Mouse (Mus musculus): Measurements from ENCODE around the gene Vapa. TPM values are rescaled to one million over a fixed set of nuclear protein-coding genes. Genes with fewer than 3 reads are reported as not detected.

Gene Vapa
- polyA plus RNA-seq, 1 experiment from 2014 or later = 106 TPM

DNA sequence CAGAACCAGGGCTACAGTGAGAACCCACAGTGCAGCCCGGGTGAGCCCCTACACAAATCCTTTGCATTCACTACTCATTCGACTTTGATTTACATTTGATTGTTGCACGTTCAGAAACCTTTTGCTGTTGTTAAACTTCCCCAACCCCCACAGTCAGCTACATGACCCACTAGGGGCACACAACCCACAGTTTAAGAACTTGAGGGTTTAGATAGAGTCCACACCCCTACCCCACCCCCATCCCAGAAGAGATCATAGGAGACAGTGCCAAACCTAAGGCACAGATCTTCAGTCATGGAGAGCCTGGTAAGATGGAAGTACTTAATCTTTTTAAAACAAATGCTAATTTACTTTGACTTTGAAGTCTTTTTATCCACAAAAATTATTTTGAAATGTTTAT is 2.3 kb upstream of the Vapa start:
- Histone ChIP-seq H3K27ac (no peak overlapping the region), H3K36me3 (no peaks in the 10 kb centered on the region), H3K4me1 (peaks cover 18% of the 10 kb centered on the region), H3K27me3 (replicated peaks) (no peaks in the 10 kb centered on the region), H3K4me2 (no peak overlapping the region), H3K9ac (no peak overlapping the region), H3K4me3 (no peak overlapping the region), H3K9me3 (replicated peaks) (no peaks in the 10 kb centered on the region)
- WGBS (ENCODE audit: insufficient replicate concordance) = 39% methylated on average over 3 of the region's 3 CpGs
- no peak for ATAC-seq

- H3K36me3 ChIP-seq = peaks cover 5% of the 10 kb centered on the region
- H3K4me1 ChIP-seq = peaks cover 28% of the 10 kb centered on the region
- peak overlapping the region; percentile 85 for H3K4me2 ChIP-seq
- 5% methylated on average over 9 of the region's 9 CpGs for WGBS (ENCODE audit: insufficient replicate concordance)
- H3K9ac ChIP-seq = peak overlapping the region; percentile 99
- H3K4me3 ChIP-seq = peak overlapping the region; percentile 98
- H3K27me3 ChIP-seq (replicated peaks) = no peaks in the 10 kb centered on the region
- H3K27ac ChIP-seq = peak overlapping the region; percentile 98
- ATAC-seq = no peak
- no peaks in the 10 kb centered on the region for H3K9me3 ChIP-seq (replicated peaks)
Measured at GRCm38 (mm10) chr17:65614431-65614830, 1.1 kb upstream of the Vapa start.

GRCm38 (mm10) chr17:65613142-65613462 is 253 bp downstream of the Vapa start:
- Histone ChIP-seq H3K36me3 (peaks cover 10% of the 10 kb centered on the region), H3K4me1 (peaks cover 41% of the 10 kb centered on the region), H3K9me3 (replicated peaks) (no peaks in the 10 kb centered on the region), H3K4me2 (peak overlapping the region; percentile 85), H3K27ac (peak overlapping the region; percentile 98), H3K4me3 (peak overlapping the region; percentile 98), H3K9ac (peak overlapping the region; percentile 99), H3K27me3 (replicated peaks) (no peaks in the 10 kb centered on the region)
- WGBS (ENCODE audit: insufficient replicate concordance) = 3% methylated on average over 42 of the region's 42 CpGs
- ATAC-seq = peak; percentile 66

DNA sequence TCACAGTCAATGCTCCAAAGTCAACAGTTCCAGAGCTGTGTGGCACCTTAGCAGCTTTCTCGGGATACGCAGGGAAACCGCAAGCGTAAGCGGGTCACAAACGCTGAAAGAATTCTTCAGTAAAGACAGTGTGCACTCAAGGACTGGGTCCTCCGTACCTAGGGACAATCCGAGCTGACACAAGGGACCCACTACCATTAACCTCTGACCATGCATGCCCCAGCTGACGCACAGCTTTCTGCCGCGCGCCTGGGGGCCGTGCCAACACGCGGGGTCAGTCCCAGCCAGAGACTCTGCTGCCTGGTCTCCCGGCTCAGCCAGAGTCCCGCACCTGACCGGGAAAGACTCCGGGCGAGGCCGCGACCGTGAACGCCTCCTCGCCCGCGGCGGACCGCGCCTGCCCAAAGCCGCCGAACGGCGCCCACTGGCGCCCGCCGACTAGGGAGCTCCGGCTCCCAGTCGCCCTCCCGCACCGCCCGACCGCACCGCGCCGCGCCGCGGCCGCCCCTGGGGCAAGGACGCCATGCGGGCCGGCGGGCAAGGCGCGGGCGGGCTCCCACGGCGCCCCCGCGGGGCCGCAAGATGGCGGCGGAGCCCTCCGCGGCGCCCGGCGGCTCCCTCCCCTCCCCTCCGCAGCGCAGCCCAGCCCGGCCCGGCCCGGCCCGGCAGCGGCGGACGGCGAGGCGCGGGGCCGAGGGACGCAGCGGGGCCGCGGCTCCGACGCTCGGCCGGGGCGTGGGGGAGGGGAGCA is 789 bp downstream of the Vapa start:
- Histone ChIP-seq H3K27ac (peak overlapping the region; percentile 98), H3K4me1 (peaks cover 47% of the 10 kb centered on the region), H3K27me3 (replicated peaks) (no peaks in the 10 kb centered on the region), H3K9ac (peak overlapping the region; percentile 99), H3K36me3 (peaks cover 10% of the 10 kb centered on the region), H3K4me2 (peak overlapping the region; percentile 85), H3K9me3 (replicated peaks) (no peaks in the 10 kb centered on the region), H3K4me3 (peak overlapping the region; percentile 98)
- peak; percentile 50 for ATAC-seq
- WGBS (ENCODE audit: insufficient replicate concordance) = under 1% methylated on average over 46 of the region's 91 CpGs

DNA sequence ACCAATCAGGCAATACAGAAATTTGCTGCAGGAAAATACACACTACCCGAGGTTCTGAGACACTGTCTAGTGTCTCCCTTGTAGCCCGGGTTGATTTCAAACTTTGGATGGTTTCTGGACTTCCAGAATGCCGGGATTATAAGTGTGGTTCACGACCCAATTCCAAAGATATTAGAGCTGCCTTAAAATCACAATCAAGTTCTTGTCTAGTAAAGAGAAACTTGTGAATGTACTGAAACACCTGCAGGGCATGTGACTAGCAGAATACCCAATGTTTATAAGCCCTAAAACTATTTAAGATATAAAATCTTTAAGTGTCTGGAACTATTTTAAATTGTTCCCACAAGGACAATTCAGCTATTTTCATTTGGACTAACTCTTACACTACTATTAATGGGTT is 1.6 kb downstream of the Vapa start:
- Histone ChIP-seq H3K9ac (peak overlapping the region; percentile 99), H3K27ac (no peak overlapping the region), H3K36me3 (peaks cover 10% of the 10 kb centered on the region), H3K27me3 (replicated peaks) (no peaks in the 10 kb centered on the region), H3K4me1 (peaks cover 55% of the 10 kb centered on the region), H3K9me3 (replicated peaks) (no peaks in the 10 kb centered on the region), H3K4me3 (peak overlapping the region; percentile 98), H3K4me2 (peak overlapping the region; percentile 85)
- no peak for ATAC-seq
- 8% methylated on average over 4 of the region's 4 CpGs for WGBS (ENCODE audit: insufficient replicate concordance)

GRCm38 (mm10) chr17:65608743-65609142 is 4.6 kb downstream of the Vapa start:
- H3K4me1 ChIP-seq = peaks cover 78% of the 10 kb centered on the region
- H3K4me3 ChIP-seq = 0 out of 2 replicates have a peak overlapping the region, but pooled peaks have one; percentile 0
- no peaks in the 10 kb centered on the region for H3K27me3 ChIP-seq (replicated peaks)
- peaks cover 10% of the 10 kb centered on the region for H3K36me3 ChIP-seq
- WGBS (ENCODE audit: insufficient replicate concordance) = 23% methylated on average over 5 of the region's 5 CpGs
- ATAC-seq = no peak
- H3K9ac ChIP-seq = no peak overlapping the region
- no peaks in the 10 kb centered on the region for H3K9me3 ChIP-seq (replicated peaks)
- H3K27ac ChIP-seq = peak overlapping the region; percentile 52; the same call in 1 of the 2 replicates
- H3K4me2 ChIP-seq = peak overlapping the region; percentile 58

- ATAC-seq = no peak
- Histone ChIP-seq H3K27ac (0 out of 2 replicates have a peak overlapping the region, but pooled peaks have one; percentile 72), H3K4me1 (peaks cover 81% of the 10 kb centered on the region), H3K36me3 (peaks cover 10% of the 10 kb centered on the region), H3K27me3 (replicated peaks) (no peaks in the 10 kb centered on the region), H3K9ac (0 out of 2 replicates have a peak overlapping the region, but pooled peaks have one; percentile 17), H3K9me3 (replicated peaks) (no peaks in the 10 kb centered on the region), H3K4me3 (no peak overlapping the region), H3K4me2 (peak overlapping the region; percentile 58)
- WGBS (ENCODE audit: insufficient replicate concordance) = 79% methylated on average over 2 of the region's 2 CpGs
Measured at GRCm38 (mm10) chr17:65608312-65608687, 5.1 kb downstream of the Vapa start.

DNA sequence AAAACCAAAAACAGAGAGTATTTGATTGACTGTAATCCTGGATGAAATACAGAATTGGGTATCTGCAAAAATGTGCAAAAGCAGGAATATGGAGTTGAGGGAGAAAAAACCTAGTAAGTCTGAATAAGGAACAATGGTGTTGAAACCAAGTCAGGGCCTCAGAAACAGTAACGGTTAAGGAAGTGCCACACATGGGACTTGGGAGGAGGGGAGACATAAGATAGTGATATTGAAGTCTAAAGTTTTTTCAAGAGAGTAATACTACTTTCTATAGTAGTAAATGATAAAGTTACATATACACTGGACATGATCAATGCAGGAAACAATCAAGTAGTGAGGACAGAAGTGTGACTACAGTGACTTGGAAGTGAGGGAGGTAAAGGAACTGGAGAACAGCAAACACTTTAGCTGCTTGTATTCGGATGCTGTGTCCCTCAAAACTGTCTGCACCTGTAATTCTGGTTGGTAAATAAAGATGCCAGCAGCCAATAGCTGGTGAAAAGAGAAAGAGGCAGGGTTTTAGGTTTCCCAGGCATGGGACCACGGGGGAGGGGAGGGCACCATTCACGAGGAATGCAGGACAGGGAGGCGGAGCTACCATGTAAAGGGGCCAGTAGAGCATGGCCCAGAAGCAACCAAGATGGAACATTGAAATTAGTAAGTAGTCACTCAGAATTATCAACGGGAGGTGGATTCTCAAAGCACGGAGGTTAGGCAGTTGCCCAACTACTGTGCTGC is 5.6 kb downstream of the Vapa start:
- no peak for ATAC-seq
- no peaks in the 10 kb centered on the region for H3K9me3 ChIP-seq (replicated peaks)
- H3K27me3 ChIP-seq (replicated peaks) = no peaks in the 10 kb centered on the region
- H3K9ac ChIP-seq = peak overlapping the region; percentile 17; the same call in 1 of the 2 replicates
- H3K36me3 ChIP-seq = peaks cover 10% of the 10 kb centered on the region
- H3K4me3 ChIP-seq = no peak overlapping the region
- peaks cover 87% of the 10 kb centered on the region for H3K4me1 ChIP-seq
- H3K27ac ChIP-seq = peak overlapping the region; percentile 72
- 25% methylated on average over 7 of the region's 7 CpGs for WGBS (ENCODE audit: insufficient replicate concordance)
- peak overlapping the region; percentile 58 for H3K4me2 ChIP-seq

- Histone ChIP-seq H3K4me1 (peaks cover 87% of the 10 kb centered on the region), H3K9me3 (replicated peaks) (no peaks in the 10 kb centered on the region), H3K36me3 (peaks cover 10% of the 10 kb centered on the region), H3K27ac (peak overlapping the region; percentile 72), H3K9ac (0 out of 2 replicates have a peak overlapping the region, but pooled peaks have one; percentile 31), H3K4me2 (peak overlapping the region; percentile 58), H3K4me3 (peak overlapping the region; percentile 9), H3K27me3 (replicated peaks) (no peaks in the 10 kb centered on the region)
- WGBS (ENCODE audit: insufficient replicate concordance) = 17% methylated on average over 4 of the region's 4 CpGs
- ATAC-seq = peak; percentile 93
Measured at GRCm38 (mm10) chr17:65606014-65606413, 7.3 kb downstream of the Vapa start.

DNA sequence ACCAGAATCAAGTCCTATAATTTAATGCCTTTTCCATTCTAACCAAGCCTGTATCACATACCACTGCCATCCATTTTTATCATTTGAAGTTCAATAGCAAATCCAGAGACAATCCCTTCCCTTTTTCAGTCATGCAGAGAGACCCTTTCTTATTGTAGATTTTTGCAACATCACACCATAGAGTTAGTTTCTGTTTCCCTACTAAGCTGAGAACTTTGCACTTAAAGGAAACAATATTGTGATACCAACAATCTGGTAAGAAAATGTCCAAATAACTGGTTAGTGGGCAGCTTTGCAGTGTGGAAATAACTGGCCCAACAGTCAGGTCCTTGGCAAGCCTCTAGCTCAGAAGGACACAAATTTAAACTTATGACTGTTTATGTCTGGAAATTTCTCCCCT is 8.5 kb downstream of the Vapa start:
- Histone ChIP-seq H3K27me3 (replicated peaks) (no peaks in the 10 kb centered on the region), H3K27ac (no peak overlapping the region), H3K9ac (no peak overlapping the region), H3K36me3 (peaks cover 10% of the 10 kb centered on the region), H3K9me3 (replicated peaks) (no peaks in the 10 kb centered on the region), H3K4me3 (no peak overlapping the region), H3K4me1 (peaks cover 88% of the 10 kb centered on the region), H3K4me2 (no peak overlapping the region; the same call in 1 of the 2 replicates)
- ATAC-seq = no peak

GRCm38 (mm10) chr17:65604315-65604714 is 9.0 kb downstream of the Vapa start:
- no peaks in the 10 kb centered on the region for H3K9me3 ChIP-seq (replicated peaks)
- no peak overlapping the region for H3K4me2 ChIP-seq
- no peak overlapping the region for H3K4me3 ChIP-seq
- no peak overlapping the region for H3K9ac ChIP-seq
- H3K27me3 ChIP-seq (replicated peaks) = no peaks in the 10 kb centered on the region
- H3K36me3 ChIP-seq = peaks cover 4% of the 10 kb centered on the region
- peaks cover 86% of the 10 kb centered on the region for H3K4me1 ChIP-seq
- H3K27ac ChIP-seq = peak overlapping the region; percentile 32; the same call in 1 of the 2 replicates
- no peak for ATAC-seq

GRCm38 (mm10) chr17:65597857-65598486 is 15.4 kb downstream of the Vapa start:
- no peaks in the 10 kb centered on the region for H3K9me3 ChIP-seq (replicated peaks)
- H3K4me1 ChIP-seq = peaks cover 55% of the 10 kb centered on the region
- no peak overlapping the region for H3K4me2 ChIP-seq
- no peak overlapping the region for H3K9ac ChIP-seq
- 53% methylated on average over 3 of the region's 3 CpGs for WGBS (ENCODE audit: insufficient replicate concordance)
- no peak overlapping the region for H3K4me3 ChIP-seq
- H3K27me3 ChIP-seq (replicated peaks) = no peaks in the 10 kb centered on the region
- peak; percentile 59 for ATAC-seq
- peaks cover 10% of the 10 kb centered on the region for H3K36me3 ChIP-seq
- no peak overlapping the region for H3K27ac ChIP-seq

All from liver, embryonic 12.5 days (tissue).